Mouse (Mus musculus) kidney, postnatal 0 days (tissue): ENCODE measurements around the gene Smc6. TPM values are rescaled to one million over a fixed set of nuclear protein-coding genes. Genes with fewer than 3 reads are reported as not detected.

Experiments
- ATAC-seq: fragments of 200-750 bp; cut with Nextera tagmentation; replicated peaks from 2 replicates; pipeline ENCODE4 v1.8.0; 2017; ENCODE audit warnings: low read depth, moderate number of reproducible peaks, moderate TSS enrichment, moderate library complexity; ENCODE audit not compliant: low FRiP score
- DNase-seq: peaks from one replicate; pipeline ENCODE4 v3.0.0-alpha.2; 2016; ENCODE audit warnings: low spot score
- H3K27ac ChIP-seq: fragments of 300-500 bp; sonication (generic); 2 replicates; pipeline ENCODE4 v1.5.1; 2014; ENCODE audit warnings: mild to moderate bottlenecking
- H3K27me3 ChIP-seq: fragments of 300-500 bp; sonication (generic); 2 replicates; pipeline ENCODE4 v1.6.1; 2014; ENCODE audit warnings: low read length, mixed read lengths; ENCODE audit not compliant: insufficient read depth
- H3K36me3 ChIP-seq: fragments of 300-500 bp; sonication (generic); 2 replicates; pipeline ENCODE4 v1.6.1; 2014; ENCODE audit warnings: low read length, mixed read lengths; ENCODE audit not compliant: insufficient read depth
- H3K4me1 ChIP-seq: fragments of 300-500 bp; sonication (generic); replicated peaks from 2 replicates; pipeline ENCODE4 v1.6.1; 2014; ENCODE audit warnings: antibody characterized with exemption, low read length, mixed read lengths; ENCODE audit not compliant: insufficient read depth
- H3K4me2 ChIP-seq: fragments of 300-500 bp; sonication (generic); 2 replicates; pipeline ENCODE4 v1.6.1; 2014; ENCODE audit warnings: mild to moderate bottlenecking, low read length, moderate library complexity, mixed read lengths
- H3K4me3 ChIP-seq: fragments of 300-500 bp; sonication (generic); replicated peaks from 2 replicates; pipeline ENCODE4 v1.5.1; 2014; ENCODE audit warnings: low read depth, low read length
- H3K9ac ChIP-seq: fragments of 300-500 bp; sonication (generic); 2 replicates; pipeline ENCODE4 v1.6.1; 2014; ENCODE audit warnings: low read depth, low read length
- H3K9me3 ChIP-seq: fragments of 300-500 bp; sonication (generic); replicated peaks from 2 replicates; pipeline ENCODE4 v1.6.1; 2016; ENCODE audit warnings: low read length, inconsistent platforms, mixed read lengths
- CTCF ChIP-seq: IDR thresholded peaks from 2 replicates; pipeline ENCODE4 v1.5.1; 2016; ENCODE audit warnings: antibody characterized with exemption, low read depth, mild to moderate bottlenecking, moderate library complexity
- WGBS: fragments of 180-500 bp; shearing (Covaris S2); extraction: QIAGEN DNeasy Blood & Tissue Kit; methylation state at CpG from one replicate; pipeline ENCODE4 v1.1.7; 2014; 5-methylcytosine and 5-hydroxymethylcytosine counted together
- microRNA-seq: library from miRNA; unstranded; fragments of <30 nt; microRNA quantifications from one replicate; pipeline ENCODE4, GENCODE M21; 2016
- polyA plus RNA-seq: library from polyadenylated mRNA; unstranded; fragments of >200 nt; fragmentation: Nextera tagmentation; extraction: Ambion mirVana; gene quantifications from 2 replicates; pipeline ENCODE4 v1.2.1, GENCODE M21; 2015

Gene Smc6
- polyA plus RNA-seq, 1 experiment from 2014 or later = 126 TPM

- Histone ChIP-seq H3K27me3 (no peaks in the 10 kb centered on the region), H3K36me3 (no peaks in the 10 kb centered on the region), H3K9ac (no peak overlapping the region), H3K4me2 (no peak overlapping the region), H3K27ac (no peak overlapping the region), H3K4me3 (no peak overlapping the region), H3K9me3 (no peaks in the 10 kb centered on the region), H3K4me1 (no peaks in the 10 kb centered on the region)
- no peak for DNase-seq
- ATAC-seq = no peak
- WGBS = 62% methylated on average over 6 of the region's 6 CpGs
- TF ChIP-seq CTCF = no peak
Measured at GRCm38 (mm10) chr12:11364870-11365269, 99.2 kb downstream of the Smc6 start.

- H3K27me3 ChIP-seq = no peaks in the 10 kb centered on the region
- TF ChIP-seq CTCF = no peak
- no peak overlapping the region for H3K4me3 ChIP-seq
- no peak overlapping the region for H3K4me2 ChIP-seq
- ATAC-seq (no peak), DNase-seq (no peak)
- no peak overlapping the region for H3K9ac ChIP-seq
- no peak overlapping the region for H3K27ac ChIP-seq
- no peaks in the 10 kb centered on the region for H3K36me3 ChIP-seq
- no peaks in the 10 kb centered on the region for H3K4me1 ChIP-seq
- H3K9me3 ChIP-seq = no peaks in the 10 kb centered on the region
- 49% methylated on average over 3 of the region's 3 CpGs for WGBS
Measured at GRCm38 (mm10) chr12:11367099-11367765, 101.5 kb downstream of the Smc6 start.

Small RNAs within 50 kb of the gene (microRNA-seq; reads per million reads assigned to microRNA genes)
- not detected for gene Mir7675

Other genes starting within 250 kb of the Smc6 start
- 8.6 and 8.7 TPM in 2 replicates for gene Kcns3, start 114.8 kb upstream of the Smc6 start, polyA plus RNA-seq
- gene Msgn1, start 56.9 kb upstream of the Smc6 start, polyA plus RNA-seq = not detected in 2 replicates
- 3.1 and 3.5 TPM in 2 replicates for gene Gen1, start 85 bp upstream of the Smc6 start, polyA plus RNA-seq
- gene Vsnl1, start 170.7 kb downstream of the Smc6 start, polyA plus RNA-seq = 0.05 and 0.13 TPM in 2 replicates
- 0.19 and 0.30 TPM in 2 replicates for gene Rad51ap2, start 190.2 kb downstream of the Smc6 start, polyA plus RNA-seq